Mouse (Mus musculus): Measurements from ENCODE around the gene Slc7a8. TPM values are rescaled to one million over a fixed set of nuclear protein-coding genes. Genes with fewer than 3 reads are reported as not detected.

Gene Slc7a8
- polyA plus RNA-seq, 1 experiment from 2014 or later: 1.5 TPM

GRCm38 (mm10) chr14:54741721-54742120, 40.0 kb downstream of the Slc7a8 start:
- 91% methylated on average over 6 of the region's 6 CpGs for WGBS
- H3K27ac ChIP-seq (ENCODE audit: low read depth, low read length): no peak overlapping the region
- peaks cover 4% of the 10 kb centered on the region; the same call in 1 of the 2 replicates for H3K4me1 ChIP-seq (replicated peaks; ENCODE audit: control insufficient read depth, insufficient read depth, low read length)
- H3K4me2 ChIP-seq (ENCODE audit: low read depth, low read length, severe bottlenecking): no peak overlapping the region
- H3K9ac ChIP-seq (ENCODE audit: low read length): no peak overlapping the region
- no peak overlapping the region for H3K4me3 ChIP-seq (ENCODE audit: low read depth, low read length)
- H3K27me3 ChIP-seq (ENCODE audit: control insufficient read depth, insufficient read depth, low read length): no peaks in the 10 kb centered on the region
- ATAC-seq (replicated peaks; ENCODE audit: low FRiP score): no peak
- H3K9me3 ChIP-seq (ENCODE audit: control insufficient read depth, low read length): no peaks in the 10 kb centered on the region
- no peaks in the 10 kb centered on the region for H3K36me3 ChIP-seq (ENCODE audit: control insufficient read depth, insufficient read depth, low read length)
- DNase-seq (ENCODE audit: low spot score): no peak

GRCm38 (mm10) chr14:54737634-54738033, 44.1 kb downstream of the Slc7a8 start:
- Histone ChIP-seq H3K27me3 (ENCODE audit: control insufficient read depth, insufficient read depth, low read length) (no peaks in the 10 kb centered on the region), H3K9me3 (ENCODE audit: control insufficient read depth, low read length) (no peaks in the 10 kb centered on the region), H3K9ac (ENCODE audit: low read length) (no peak overlapping the region), H3K4me2 (ENCODE audit: low read depth, low read length, severe bottlenecking) (no peak overlapping the region), H3K27ac (ENCODE audit: low read depth, low read length) (no peak overlapping the region), H3K4me3 (ENCODE audit: low read depth, low read length) (no peak overlapping the region), H3K36me3 (ENCODE audit: control insufficient read depth, insufficient read depth, low read length) (no peaks in the 10 kb centered on the region), H3K4me1 (replicated peaks; ENCODE audit: control insufficient read depth, insufficient read depth, low read length) (peaks cover 4% of the 10 kb centered on the region; the same call in 1 of the 2 replicates)
- 53% methylated on average over 10 of the region's 10 CpGs for WGBS
- ATAC-seq (replicated peaks; ENCODE audit: low FRiP score) (no peak), DNase-seq (ENCODE audit: low spot score) (no peak)

GRCm38 (mm10) chr14:54736555-54737552, 44.9 kb downstream of the Slc7a8 start:
- H3K27ac ChIP-seq (ENCODE audit: low read depth, low read length): no peak overlapping the region
- peaks cover 4% of the 10 kb centered on the region; the same call in 1 of the 2 replicates for H3K4me1 ChIP-seq (replicated peaks; ENCODE audit: control insufficient read depth, insufficient read depth, low read length)
- H3K4me2 ChIP-seq (ENCODE audit: low read depth, low read length, severe bottlenecking): no peak overlapping the region
- WGBS: 55% methylated on average over 14 of the region's 14 CpGs
- no peak overlapping the region for H3K9ac ChIP-seq (ENCODE audit: low read length)
- no peak for DNase-seq (ENCODE audit: low spot score)
- H3K27me3 ChIP-seq (ENCODE audit: control insufficient read depth, insufficient read depth, low read length): no peaks in the 10 kb centered on the region
- no peaks in the 10 kb centered on the region for H3K9me3 ChIP-seq (ENCODE audit: control insufficient read depth, low read length)
- H3K36me3 ChIP-seq (ENCODE audit: control insufficient read depth, insufficient read depth, low read length): no peaks in the 10 kb centered on the region
- H3K4me3 ChIP-seq (ENCODE audit: low read depth, low read length): no peak overlapping the region
- ATAC-seq (replicated peaks; ENCODE audit: low FRiP score): no peak

GRCm38 (mm10) chr14:54735221-54735620, 46.5 kb downstream of the Slc7a8 start:
- H3K9ac ChIP-seq (ENCODE audit: low read length): no peak overlapping the region
- peaks cover 4% of the 10 kb centered on the region; the same call in 1 of the 2 replicates for H3K4me1 ChIP-seq (replicated peaks; ENCODE audit: control insufficient read depth, insufficient read depth, low read length)
- H3K36me3 ChIP-seq (ENCODE audit: control insufficient read depth, insufficient read depth, low read length): no peaks in the 10 kb centered on the region
- no peak overlapping the region for H3K4me2 ChIP-seq (ENCODE audit: low read depth, low read length, severe bottlenecking)
- H3K27me3 ChIP-seq (ENCODE audit: control insufficient read depth, insufficient read depth, low read length): no peaks in the 10 kb centered on the region
- ATAC-seq (replicated peaks; ENCODE audit: low FRiP score) (no peak), DNase-seq (ENCODE audit: low spot score) (no peak)
- H3K4me3 ChIP-seq (ENCODE audit: low read depth, low read length): no peak overlapping the region
- 86% methylated on average over 4 of the region's 4 CpGs for WGBS
- H3K9me3 ChIP-seq (ENCODE audit: control insufficient read depth, low read length): no peaks in the 10 kb centered on the region
- no peak overlapping the region for H3K27ac ChIP-seq (ENCODE audit: low read depth, low read length)

- H3K4me2 ChIP-seq (ENCODE audit: low read depth, low read length, severe bottlenecking): no peak overlapping the region
- no peaks in the 10 kb centered on the region for H3K36me3 ChIP-seq (ENCODE audit: control insufficient read depth, insufficient read depth, low read length)
- no peaks in the 10 kb centered on the region for H3K27me3 ChIP-seq (ENCODE audit: control insufficient read depth, insufficient read depth, low read length)
- no peak overlapping the region for H3K4me3 ChIP-seq (ENCODE audit: low read depth, low read length)
- 87% methylated on average over 4 of the region's 4 CpGs for WGBS
- H3K27ac ChIP-seq (ENCODE audit: low read depth, low read length): no peak overlapping the region
- no peak for DNase-seq (ENCODE audit: low spot score)
- no peak overlapping the region for H3K9ac ChIP-seq (ENCODE audit: low read length)
- no peaks in the 10 kb centered on the region for H3K9me3 ChIP-seq (ENCODE audit: control insufficient read depth, low read length)
- no peak for ATAC-seq (replicated peaks; ENCODE audit: low FRiP score)
- H3K4me1 ChIP-seq (replicated peaks; ENCODE audit: control insufficient read depth, insufficient read depth, low read length): peaks cover 4% of the 10 kb centered on the region; the same call in 1 of the 2 replicates
Measured at GRCm38 (mm10) chr14:54734004-54734403, 47.7 kb downstream of the Slc7a8 start.

GRCm38 (mm10) chr14:54732206-54732605, 49.5 kb downstream of the Slc7a8 start:
- H3K27me3 ChIP-seq (ENCODE audit: control insufficient read depth, insufficient read depth, low read length): no peaks in the 10 kb centered on the region
- ATAC-seq (replicated peaks; ENCODE audit: low FRiP score): no peak
- H3K36me3 ChIP-seq (ENCODE audit: control insufficient read depth, insufficient read depth, low read length): no peaks in the 10 kb centered on the region
- no peak overlapping the region for H3K27ac ChIP-seq (ENCODE audit: low read depth, low read length)
- 0 out of 2 replicates have a peak, but pooled peaks cover 2% of the 10 kb centered on the region for H3K4me1 ChIP-seq (replicated peaks; ENCODE audit: control insufficient read depth, insufficient read depth, low read length)
- H3K4me3 ChIP-seq (ENCODE audit: low read depth, low read length): no peak overlapping the region
- no peak for DNase-seq (ENCODE audit: low spot score)
- no peak overlapping the region for H3K9ac ChIP-seq (ENCODE audit: low read length)
- WGBS: 86% methylated on average over 8 of the region's 8 CpGs
- no peaks in the 10 kb centered on the region for H3K9me3 ChIP-seq (ENCODE audit: control insufficient read depth, low read length)
- H3K4me2 ChIP-seq (ENCODE audit: low read depth, low read length, severe bottlenecking): no peak overlapping the region

GRCm38 (mm10) chr14:54730305-54730704, 51.4 kb downstream of the Slc7a8 start:
- Histone ChIP-seq H3K9ac (ENCODE audit: low read length) (no peak overlapping the region), H3K36me3 (ENCODE audit: control insufficient read depth, insufficient read depth, low read length) (no peaks in the 10 kb centered on the region), H3K4me3 (ENCODE audit: low read depth, low read length) (no peak overlapping the region), H3K27me3 (ENCODE audit: control insufficient read depth, insufficient read depth, low read length) (no peaks in the 10 kb centered on the region), H3K4me1 (replicated peaks; ENCODE audit: control insufficient read depth, insufficient read depth, low read length) (no peaks in the 10 kb centered on the region), H3K9me3 (ENCODE audit: control insufficient read depth, low read length) (no peaks in the 10 kb centered on the region), H3K27ac (ENCODE audit: low read depth, low read length) (no peak overlapping the region), H3K4me2 (ENCODE audit: low read depth, low read length, severe bottlenecking) (no peak overlapping the region)
- 96% methylated on average over 6 of the region's 6 CpGs for WGBS
- no peak for DNase-seq (ENCODE audit: low spot score)
- no peak for ATAC-seq (replicated peaks; ENCODE audit: low FRiP score)

- no peaks in the 10 kb centered on the region for H3K4me1 ChIP-seq (replicated peaks; ENCODE audit: control insufficient read depth, insufficient read depth, low read length)
Measured at GRCm38 (mm10) chr14:54728823-54729653, 52.7 kb downstream of the Slc7a8 start.

More at GRCm38 (mm10) chr14:54728823-54729653, 52.7 kb downstream of the Slc7a8 start:
- H3K9ac ChIP-seq (ENCODE audit: low read length): no peak overlapping the region
- WGBS: 62% methylated on average over 13 of the region's 13 CpGs
- no peaks in the 10 kb centered on the region for H3K36me3 ChIP-seq (ENCODE audit: control insufficient read depth, insufficient read depth, low read length)
- H3K4me2 ChIP-seq (ENCODE audit: low read depth, low read length, severe bottlenecking): no peak overlapping the region
- DNase-seq (ENCODE audit: low spot score): no peak
- H3K4me3 ChIP-seq (ENCODE audit: low read depth, low read length): no peak overlapping the region
- H3K9me3 ChIP-seq (ENCODE audit: control insufficient read depth, low read length): no peaks in the 10 kb centered on the region
- ATAC-seq (replicated peaks; ENCODE audit: low FRiP score): no peak
- no peaks in the 10 kb centered on the region for H3K27me3 ChIP-seq (ENCODE audit: control insufficient read depth, insufficient read depth, low read length)
- H3K27ac ChIP-seq (ENCODE audit: low read depth, low read length): no peak overlapping the region
